Mouse (Mus musculus) neural tube, embryonic 10.5 days (tissue): ENCODE data around the gene Fuk.
"Not testable (repeated sequence)": the region's sequence is repeated elsewhere in the genome, so short reads cannot be mapped to it uniquely, and the experiment has no call there.

Experiments
- DNase-seq: peaks from one replicate; pipeline ENCODE4 v3.0.0-alpha.2; 2017; ENCODE audit warnings: low spot score; ENCODE audit errors: extremely low spot score

Fuk gene

DNA sequence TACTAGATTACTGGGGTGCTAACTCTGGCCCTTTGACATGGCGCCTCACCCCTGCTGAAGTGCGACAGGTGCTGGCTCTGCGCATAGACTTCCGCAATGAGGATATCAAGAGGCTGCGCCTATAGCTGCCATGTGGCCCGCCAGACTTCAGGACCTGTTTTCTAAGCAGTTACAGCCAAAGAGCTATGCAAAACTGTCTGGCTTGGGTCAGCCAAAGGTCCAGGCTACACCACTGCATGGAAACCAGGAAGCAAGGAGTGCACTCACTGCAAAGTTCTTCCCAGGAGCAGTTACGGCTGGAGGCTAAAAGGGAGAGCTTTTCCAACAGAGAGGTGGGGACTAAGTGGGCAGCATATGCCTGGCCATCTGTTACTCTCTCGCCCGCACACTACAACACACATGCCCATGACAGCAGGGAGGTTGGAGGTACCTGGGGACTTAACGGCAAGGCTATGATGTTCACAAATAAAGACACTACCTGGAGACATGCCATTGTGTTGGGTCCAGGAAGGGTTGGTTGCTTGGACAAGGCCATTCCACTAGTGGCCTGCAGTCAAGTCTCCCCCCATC, 20.5 kb downstream of the Fuk start:
- DNase-seq = no peak

DNA sequence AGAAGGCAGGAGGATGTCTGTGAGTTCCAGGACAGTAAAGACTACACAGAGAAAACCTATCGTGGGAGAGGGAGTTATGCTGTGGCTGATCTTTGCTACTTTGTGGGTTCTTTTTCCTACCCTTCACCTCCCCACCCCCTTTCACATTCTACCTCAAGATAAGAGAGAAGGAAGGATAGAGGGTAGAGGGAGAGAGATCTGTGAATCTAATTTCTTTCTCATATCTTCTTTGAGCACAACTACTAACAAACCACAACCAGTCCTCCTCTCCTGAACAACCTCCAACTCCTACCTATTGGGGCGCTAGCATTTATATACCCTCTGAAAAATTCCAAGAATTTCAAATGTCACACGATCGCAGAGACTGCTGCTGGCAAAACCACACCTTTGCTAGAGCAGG, 24.4 kb downstream of the Fuk start:
- DNase-seq = no peak

DNA sequence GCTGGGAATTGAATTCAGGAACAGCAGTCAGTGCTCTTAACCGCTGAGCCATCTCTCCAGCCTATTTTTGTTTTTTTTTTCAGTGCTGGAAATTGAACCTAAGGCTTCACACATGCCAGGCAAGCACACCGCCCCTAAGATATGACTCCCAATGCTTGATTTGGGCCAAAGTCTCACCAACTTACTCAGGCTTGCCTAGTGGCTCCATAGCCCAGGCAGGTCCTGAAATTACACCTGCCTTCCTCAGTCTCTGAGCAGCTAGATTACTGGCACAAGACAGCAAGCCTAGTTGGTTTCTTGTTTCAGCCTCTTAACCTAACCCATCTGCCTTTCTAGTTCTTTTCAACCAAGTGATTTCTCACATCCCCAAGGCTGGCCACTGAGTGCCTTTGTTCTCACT, 31.8 kb downstream of the Fuk start:
- no peak for DNase-seq

DNA sequence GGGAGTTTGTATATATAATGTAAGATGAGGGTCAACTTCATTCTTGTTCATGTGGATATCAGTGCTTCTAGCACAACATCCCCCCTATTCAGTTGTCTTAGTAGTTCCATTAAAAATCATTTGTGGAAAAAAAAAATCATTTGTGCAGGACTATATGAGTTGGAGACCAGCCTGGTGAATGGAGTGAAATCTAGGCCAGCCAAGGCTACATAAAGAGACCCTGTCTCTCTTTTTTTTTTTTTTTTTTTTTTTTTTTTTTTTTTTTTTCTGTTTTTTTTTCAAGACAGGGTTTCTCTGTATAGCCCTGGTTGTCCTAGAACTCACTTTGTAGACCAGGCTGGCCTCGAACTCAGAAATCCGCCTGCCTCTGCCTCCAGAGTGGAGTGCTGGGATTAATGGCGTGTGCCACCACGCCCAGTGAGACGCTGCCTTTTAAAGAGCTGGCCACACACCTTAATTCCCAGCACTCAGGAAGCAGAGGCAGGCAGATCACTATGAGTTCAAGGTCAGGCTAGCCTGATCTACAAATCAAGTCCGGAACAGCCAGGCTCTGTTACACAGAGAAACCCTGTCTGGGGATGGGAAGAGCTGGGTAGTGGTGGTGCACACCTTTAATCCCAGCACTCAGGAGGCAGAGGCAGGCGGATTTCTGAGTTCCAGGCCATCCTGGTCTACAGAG, 40.8 kb downstream of the Fuk start:
- not testable (repeated sequence) for DNase-seq

DNA sequence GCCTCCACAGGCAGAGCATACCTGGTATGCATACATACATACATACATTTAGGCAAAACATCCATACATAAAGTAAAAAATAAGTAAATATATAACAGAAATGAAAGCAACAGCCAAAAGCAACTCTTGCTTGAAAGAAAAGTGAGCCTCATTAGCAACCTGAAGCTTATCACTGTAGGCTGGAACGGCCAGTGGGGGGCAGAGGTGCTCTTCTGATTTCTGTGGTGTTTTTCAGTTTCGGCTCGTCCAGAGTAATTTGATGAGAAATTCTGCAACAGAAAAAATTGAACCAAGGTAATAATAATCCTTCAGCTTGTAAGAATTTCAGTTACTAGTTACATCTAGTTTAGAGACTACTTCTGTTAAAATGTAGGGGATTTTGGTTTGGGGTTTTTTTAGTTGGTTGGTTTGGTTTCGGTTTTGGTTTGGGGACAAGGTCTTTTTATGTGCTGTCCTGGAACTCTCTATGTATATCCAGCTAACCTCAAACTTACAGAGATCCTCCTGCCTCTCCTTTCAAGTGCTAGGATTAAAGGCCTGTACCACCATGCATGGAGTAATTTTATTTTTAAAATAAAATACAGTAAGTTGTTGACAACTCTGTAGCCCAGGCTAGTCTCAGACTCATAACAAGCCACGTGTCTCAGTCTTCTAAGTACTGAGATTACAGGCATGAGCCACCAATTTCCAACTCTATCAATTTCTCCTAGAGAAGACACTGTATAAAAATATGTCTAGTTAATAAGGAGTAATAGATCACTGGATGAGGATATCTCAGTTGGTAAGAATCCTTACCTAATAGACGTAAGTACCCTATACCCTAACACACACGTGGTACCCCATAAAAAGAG, 42.4 kb downstream of the Fuk start:
- no peak for DNase-seq

DNA sequence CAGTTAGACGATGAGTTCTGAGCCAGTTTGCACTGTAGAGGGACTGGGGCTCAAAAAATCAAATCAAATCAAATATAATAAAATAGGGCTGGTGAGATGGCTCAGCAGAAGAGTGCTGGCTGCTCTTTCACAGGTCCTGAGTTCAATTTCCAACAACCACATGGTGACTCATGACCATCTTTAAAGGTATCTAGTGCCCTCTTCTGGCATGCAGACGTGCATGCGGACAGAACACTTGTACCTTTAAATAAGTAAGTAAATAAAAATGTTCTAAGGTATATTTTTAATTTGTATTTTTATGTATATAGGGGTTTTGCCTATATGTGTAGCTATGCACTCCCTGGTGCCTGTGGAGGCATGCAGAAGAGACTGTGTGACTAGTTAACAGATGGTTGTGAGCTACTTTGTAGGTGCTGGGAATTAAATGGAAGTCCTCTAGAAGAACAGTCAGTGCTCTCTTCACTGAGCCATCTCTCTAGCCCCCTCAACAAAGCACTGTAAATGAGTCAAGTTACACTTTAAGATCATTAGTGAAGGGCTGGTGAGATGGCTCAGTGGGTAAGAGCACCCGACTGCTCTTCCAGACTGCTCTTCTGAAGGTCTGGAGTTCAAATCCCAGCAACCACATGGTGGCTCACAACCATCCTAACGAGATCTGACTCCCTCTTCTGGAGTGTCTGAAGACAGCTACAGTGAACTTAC, 45.4 kb downstream of the Fuk start:
- no peak for DNase-seq

DNA sequence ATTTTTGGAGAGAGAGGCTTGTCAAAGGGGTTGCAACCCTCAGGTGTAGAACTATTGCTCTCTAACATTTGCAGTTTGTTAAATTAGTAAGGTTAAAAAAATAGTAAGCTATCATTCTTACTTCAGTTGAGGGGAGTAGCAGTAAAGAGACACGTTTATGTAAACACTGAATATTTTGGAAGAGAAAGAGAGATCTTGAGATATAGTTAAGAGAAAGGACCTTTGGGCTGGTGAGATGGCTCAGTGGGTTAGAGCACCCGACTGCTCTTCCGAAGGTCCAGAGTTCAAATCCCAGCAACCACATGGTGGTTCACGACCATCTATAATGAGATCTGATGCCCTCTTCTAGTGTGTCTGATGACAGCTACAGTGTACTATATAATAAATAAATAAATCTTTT, 46.2 kb downstream of the Fuk start:
- not testable (repeated sequence) for DNase-seq

DNA sequence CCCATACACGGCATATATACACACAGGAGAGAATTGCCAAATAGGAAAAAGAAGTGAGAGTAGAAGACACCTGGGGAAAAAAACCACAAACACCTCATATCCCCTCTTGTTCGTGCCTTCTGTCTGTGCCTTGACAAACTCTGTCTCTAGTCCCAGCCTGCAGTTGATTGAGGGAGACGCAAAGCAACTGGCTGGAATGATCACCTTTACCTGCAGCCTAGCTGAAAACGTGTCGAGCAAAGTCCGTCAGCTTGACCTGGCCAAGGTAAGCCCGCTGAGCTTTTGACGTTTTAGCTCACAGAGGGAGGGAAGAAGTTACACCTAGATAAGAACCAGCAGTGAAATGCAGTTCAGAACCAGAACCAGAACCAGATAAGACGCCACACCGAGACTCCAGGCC, 51.1 kb downstream of the Fuk start:
- no peak for DNase-seq

DNA sequence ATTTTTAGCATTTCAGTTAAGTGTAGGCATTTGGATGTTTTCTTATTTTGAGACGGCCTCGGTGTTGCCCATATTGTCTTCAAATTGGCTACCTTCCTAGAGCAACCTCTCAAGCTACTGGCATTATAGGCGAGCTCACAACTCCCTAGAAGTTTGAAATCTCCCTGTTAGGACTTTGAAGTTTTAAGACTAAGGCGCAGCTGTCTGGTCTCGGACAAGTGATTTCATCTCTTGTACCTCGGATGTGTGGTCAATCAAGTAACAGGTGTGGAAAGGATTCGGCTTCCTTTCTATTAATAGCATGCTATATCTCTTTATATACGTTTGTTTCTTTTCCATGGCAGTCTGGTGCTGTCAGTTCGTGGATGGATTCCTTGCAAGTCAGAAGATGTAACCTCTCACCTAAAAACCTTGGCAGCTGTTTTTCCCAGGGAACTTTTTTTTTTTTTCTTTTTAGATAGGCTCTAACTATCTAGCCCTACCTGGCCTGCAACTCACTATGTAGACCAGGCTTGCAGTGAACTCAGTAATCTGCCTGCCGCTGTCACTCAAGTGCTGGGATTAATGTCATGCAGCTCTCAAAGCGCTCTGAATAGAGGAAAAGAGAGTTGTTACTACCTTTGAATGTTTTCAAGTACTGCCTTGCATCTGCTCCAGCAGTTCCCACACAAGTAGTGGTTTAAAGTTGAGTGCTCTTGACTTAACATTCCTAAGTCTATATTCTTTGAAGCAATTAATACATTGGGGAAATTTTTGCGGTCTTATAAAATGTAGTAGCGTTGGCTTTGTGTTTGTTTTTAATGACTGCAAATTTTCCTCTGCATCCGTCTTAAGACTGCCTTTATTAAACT, 54.4 kb downstream of the Fuk start:
- DNase-seq = no peak

DNA sequence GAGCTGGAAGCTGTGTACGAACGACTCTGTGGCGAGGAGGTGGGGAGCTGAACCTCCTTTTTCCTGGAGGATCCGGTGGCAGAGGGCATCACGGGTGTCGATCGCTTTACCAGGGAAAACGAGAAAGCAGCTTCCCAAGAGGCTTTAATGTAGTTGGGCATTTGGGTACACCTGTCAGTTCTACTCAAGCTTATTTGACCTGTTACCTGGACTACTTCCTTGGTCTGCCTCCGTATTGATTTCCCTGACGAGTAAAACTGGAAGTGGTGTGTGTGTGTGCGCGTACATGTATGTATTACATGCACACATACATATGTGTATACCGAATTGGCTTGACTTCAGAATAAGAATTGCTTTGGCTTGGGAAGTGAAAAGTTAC, 55.1 kb downstream of the Fuk start:
- no peak for DNase-seq

DNA sequence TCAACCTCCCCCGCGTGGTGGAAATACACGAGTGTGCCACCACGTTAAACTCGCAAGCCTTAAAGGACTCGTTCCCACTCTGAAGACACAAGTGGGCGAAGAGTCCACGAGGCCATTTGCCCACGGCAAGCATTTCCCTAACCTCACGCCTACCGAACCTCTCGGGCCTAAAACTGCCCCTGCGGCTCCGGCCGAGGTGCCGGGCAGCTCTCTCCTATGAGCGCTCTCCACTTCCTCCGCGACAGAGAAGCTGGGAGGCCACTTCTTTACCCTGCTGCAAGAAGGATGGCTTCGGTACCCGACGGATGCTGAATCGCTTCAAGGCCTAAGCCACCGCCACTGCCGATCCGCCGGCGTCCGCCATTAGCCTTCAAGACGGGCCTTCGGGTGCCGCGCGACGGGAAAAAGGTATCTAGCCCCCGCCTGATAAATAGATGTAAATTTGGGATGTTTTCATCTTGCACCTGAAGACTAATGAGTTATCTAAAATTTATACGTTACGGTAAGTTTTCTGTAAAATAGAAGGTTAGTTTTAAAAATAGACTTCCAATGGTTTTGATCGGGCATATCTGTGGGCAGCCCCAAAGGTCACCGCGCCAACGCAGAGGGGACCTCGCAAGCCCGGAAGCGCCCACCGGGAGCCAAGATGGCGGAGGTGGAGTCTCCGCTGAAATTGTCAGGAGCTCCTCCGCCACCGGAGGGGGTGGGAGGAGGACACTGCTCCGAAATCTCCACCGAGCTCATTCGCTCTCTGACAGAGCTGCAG, 55.7 kb downstream of the Fuk start, which contains the start of the genes Cog4 and Sf3b3:
Gene Cog4, plus strand, starts transcription at position 196 of the 766 bp plus-strand sequence.
Gene Sf3b3, minus strand, starts transcription at position 383 of the 766 bp plus-strand sequence.
- DNase-seq = peak; percentile 87

DNA sequence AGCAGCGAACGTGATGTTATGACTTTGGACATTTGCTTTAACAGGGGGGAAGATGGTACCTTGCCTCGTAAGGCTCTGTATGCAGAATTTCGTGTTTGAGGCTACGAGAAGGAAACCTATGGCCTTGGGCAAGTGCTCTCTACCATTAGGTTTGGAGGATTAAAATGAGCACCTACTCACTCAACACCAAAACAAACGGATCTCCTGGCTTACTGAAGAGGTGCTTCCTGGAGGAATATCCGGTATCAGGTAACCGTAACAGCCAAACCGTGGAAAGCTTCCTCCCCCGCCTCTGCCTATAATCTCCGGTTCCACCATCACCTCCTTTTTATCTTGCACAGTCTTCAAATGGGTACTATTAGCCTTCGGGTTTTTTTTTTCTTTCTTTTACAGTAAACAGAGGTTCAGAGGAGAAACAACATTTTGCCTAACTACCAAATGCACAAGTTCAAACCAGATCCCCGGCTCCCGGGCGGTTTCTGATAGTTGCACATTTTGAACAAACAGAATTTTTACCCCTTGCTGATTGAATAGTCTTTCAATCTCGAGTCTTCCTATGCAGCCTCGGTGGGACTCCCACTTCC, 56.4 kb downstream of the Fuk start:
- no peak for DNase-seq

DNA sequence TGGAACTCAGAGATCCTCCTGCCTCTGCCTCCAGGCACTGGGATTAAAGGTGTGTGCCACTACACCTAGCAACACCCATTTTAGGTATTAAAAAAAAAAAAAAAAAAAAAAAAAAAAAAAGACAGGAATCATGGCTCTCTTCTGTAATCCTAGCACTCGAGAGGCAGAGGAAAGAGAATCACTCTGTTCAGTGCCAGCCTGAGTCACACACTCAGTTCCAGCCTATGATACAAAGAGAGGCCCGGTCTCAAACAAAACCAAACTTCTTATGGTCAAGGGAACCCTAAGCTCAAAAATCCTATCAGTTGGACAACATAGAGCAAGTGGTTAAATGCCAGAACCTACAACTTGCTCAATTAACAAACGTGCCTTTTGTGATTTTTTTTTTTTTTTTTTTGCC, 57.3 kb downstream of the Fuk start:
- DNase-seq = no peak

DNA sequence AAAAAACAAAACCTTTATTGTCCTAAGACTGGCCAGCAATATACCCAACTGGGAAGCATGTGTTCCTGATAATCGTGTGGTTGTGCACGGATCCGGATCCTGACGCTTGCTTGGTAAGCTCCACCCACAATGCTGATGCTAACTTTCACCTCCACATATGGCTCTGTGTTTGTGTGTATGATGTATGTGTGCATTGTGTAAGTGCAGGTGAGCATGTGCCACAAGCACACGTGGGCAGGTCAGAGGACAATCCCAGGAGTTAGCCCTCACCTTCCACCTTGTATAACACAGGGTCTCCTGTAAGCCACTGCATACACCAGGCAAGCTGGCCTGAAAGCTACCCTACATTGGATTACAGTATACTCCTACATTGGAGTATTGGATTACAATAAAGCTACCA, 59.1 kb downstream of the Fuk start:
- no peak for DNase-seq

DNA sequence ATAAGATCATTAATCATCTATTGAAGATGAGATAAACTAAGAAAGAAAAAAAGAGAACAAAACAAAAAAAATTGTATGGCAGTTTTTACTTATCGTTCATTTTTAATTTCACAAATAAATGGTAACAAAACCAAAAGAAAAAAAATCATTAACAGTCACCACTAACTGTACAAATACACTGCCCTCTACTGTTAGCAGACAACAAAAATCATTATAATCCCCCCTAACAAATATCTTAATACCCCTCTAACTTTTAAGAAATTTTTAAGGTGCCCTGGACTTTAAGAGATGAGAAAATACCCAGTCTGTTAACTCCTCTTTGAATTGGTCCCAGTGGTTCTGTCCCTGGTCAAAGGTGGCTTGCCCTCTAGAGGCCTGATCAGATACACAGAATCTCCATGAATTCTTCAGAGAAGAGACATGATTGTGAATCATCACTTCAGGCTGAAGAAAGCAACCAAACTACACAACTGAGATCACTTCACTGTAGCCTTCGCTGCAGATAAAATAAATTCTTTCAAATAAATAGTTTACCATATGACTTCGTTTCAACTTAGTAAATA, 60.2 kb downstream of the Fuk start:
- DNase-seq = no peak
